Mouse (Mus musculus): ENCODE data around the gene Prn. TPM values are rescaled to one million over a fixed set of nuclear protein-coding genes. Genes with fewer than 3 reads are reported as not detected.

The Prn gene
- polyA plus RNA-seq, 1 experiment from 2014 or later = not detected

GRCm38 (mm10) chr2:131982546-131983196, 72.9 kb downstream of the Prn start:
- Histone ChIP-seq H3K27ac (no peak overlapping the region), H3K4me1 (replicated peaks) (no peaks in the 10 kb centered on the region), H3K27me3 (no peaks in the 10 kb centered on the region), H3K4me2 (replicated peaks) (no peak overlapping the region), H3K9me3 (no peaks in the 10 kb centered on the region), H3K9ac (replicated peaks) (no peak overlapping the region), H3K4me3 (replicated peaks) (no peak overlapping the region), H3K36me3 (no peaks in the 10 kb centered on the region)
- 14% methylated on average over 6 of the region's 6 CpGs for WGBS
- peak; percentile 87 for ATAC-seq

GRCm38 (mm10) chr2:131987950-131988349, 78.2 kb downstream of the Prn start:
- H3K27me3 ChIP-seq = no peaks in the 10 kb centered on the region
- 0 out of 2 replicates have a peak, but pooled peaks cover 3% of the 10 kb centered on the region for H3K36me3 ChIP-seq
- ATAC-seq = no peak
- H3K4me2 ChIP-seq (replicated peaks) = no peak overlapping the region
- H3K9ac ChIP-seq (replicated peaks) = no peak overlapping the region
- WGBS = 51% methylated on average over 3 of the region's 3 CpGs
- H3K9me3 ChIP-seq = no peaks in the 10 kb centered on the region
- H3K27ac ChIP-seq = no peak overlapping the region
- H3K4me1 ChIP-seq (replicated peaks) = no peaks in the 10 kb centered on the region
- no peak overlapping the region for H3K4me3 ChIP-seq (replicated peaks)

- no peak overlapping the region for H3K27ac ChIP-seq
- 69% methylated on average over 2 of the region's 2 CpGs for WGBS
- 0 out of 2 replicates have a peak, but pooled peaks cover 3% of the 10 kb centered on the region for H3K36me3 ChIP-seq
- no peak overlapping the region for H3K4me3 ChIP-seq (replicated peaks)
- no peak overlapping the region for H3K4me2 ChIP-seq (replicated peaks)
- H3K4me1 ChIP-seq (replicated peaks) = peaks cover 4% of the 10 kb centered on the region; the same call in 1 of the 2 replicates
- H3K27me3 ChIP-seq = no peaks in the 10 kb centered on the region
- H3K9me3 ChIP-seq = no peaks in the 10 kb centered on the region
- H3K9ac ChIP-seq (replicated peaks) = no peak overlapping the region
- no peak for ATAC-seq
Measured at GRCm38 (mm10) chr2:131988550-131988949, 78.8 kb downstream of the Prn start.

- Histone ChIP-seq H3K4me3 (replicated peaks) (no peak overlapping the region), H3K4me1 (replicated peaks) (peaks cover 7% of the 10 kb centered on the region), H3K27ac (no peak overlapping the region), H3K4me2 (replicated peaks) (no peak overlapping the region), H3K36me3 (peaks cover 39% of the 10 kb centered on the region), H3K9ac (replicated peaks) (no peak overlapping the region), H3K9me3 (no peaks in the 10 kb centered on the region), H3K27me3 (no peaks in the 10 kb centered on the region)
- WGBS = 85% methylated on average over 2 of the region's 2 CpGs
- no peak for ATAC-seq
Measured at GRCm38 (mm10) chr2:131992487-131992886, 82.7 kb downstream of the Prn start.

GRCm38 (mm10) chr2:131993151-131993550, 83.4 kb downstream of the Prn start:
- H3K4me2 ChIP-seq (replicated peaks) = no peak overlapping the region
- 78% methylated on average over 4 of the region's 4 CpGs for WGBS
- ATAC-seq = no peak

GRCm38 (mm10) chr2:131993563-131994088, 83.9 kb downstream of the Prn start:
- peaks cover 7% of the 10 kb centered on the region for H3K4me1 ChIP-seq (replicated peaks)
- H3K4me3 ChIP-seq (replicated peaks) = no peak overlapping the region
- no peak overlapping the region for H3K9ac ChIP-seq (replicated peaks)
- no peaks in the 10 kb centered on the region for H3K27me3 ChIP-seq
- no peak overlapping the region for H3K27ac ChIP-seq
- peak; percentile 67 for ATAC-seq
- 37% methylated on average over 14 of the region's 14 CpGs for WGBS
- H3K9me3 ChIP-seq = no peaks in the 10 kb centered on the region
- no peak overlapping the region; the same call in 1 of the 2 replicates for H3K4me2 ChIP-seq (replicated peaks)
- H3K36me3 ChIP-seq = peaks cover 50% of the 10 kb centered on the region

More at GRCm38 (mm10) chr2:131993151-131993550, 83.4 kb downstream of the Prn start:
- Histone ChIP-seq H3K4me1 (replicated peaks) (peaks cover 7% of the 10 kb centered on the region), H3K9ac (replicated peaks) (no peak overlapping the region), H3K4me3 (replicated peaks) (no peak overlapping the region), H3K27me3 (no peaks in the 10 kb centered on the region), H3K9me3 (no peaks in the 10 kb centered on the region), H3K36me3 (peaks cover 45% of the 10 kb centered on the region), H3K27ac (no peak overlapping the region)

GRCm38 (mm10) chr2:131994971-131995370, 85.2 kb downstream of the Prn start:
- WGBS = 95% methylated on average over 6 of the region's 6 CpGs
- H3K27ac ChIP-seq = no peak overlapping the region
- H3K4me3 ChIP-seq (replicated peaks) = no peak overlapping the region
- no peak for ATAC-seq
- no peaks in the 10 kb centered on the region for H3K27me3 ChIP-seq
- peaks cover 59% of the 10 kb centered on the region for H3K36me3 ChIP-seq
- H3K9ac ChIP-seq (replicated peaks) = no peak overlapping the region
- no peaks in the 10 kb centered on the region for H3K9me3 ChIP-seq
- H3K4me2 ChIP-seq (replicated peaks) = no peak overlapping the region
- H3K4me1 ChIP-seq (replicated peaks) = peaks cover 7% of the 10 kb centered on the region

- no peaks in the 10 kb centered on the region for H3K27me3 ChIP-seq
- H3K9me3 ChIP-seq = no peaks in the 10 kb centered on the region
- H3K4me3 ChIP-seq (replicated peaks) = no peak overlapping the region
- H3K36me3 ChIP-seq = peaks cover 65% of the 10 kb centered on the region
- no peak for ATAC-seq
- peaks cover 7% of the 10 kb centered on the region for H3K4me1 ChIP-seq (replicated peaks)
- H3K9ac ChIP-seq (replicated peaks) = no peak overlapping the region
- WGBS = 96% methylated on average over 12 of the region's 12 CpGs
- no peak overlapping the region for H3K4me2 ChIP-seq (replicated peaks)
- H3K27ac ChIP-seq = no peak overlapping the region
Measured at GRCm38 (mm10) chr2:131995742-131996141, 86.0 kb downstream of the Prn start.

- Histone ChIP-seq H3K4me1 (replicated peaks) (peaks cover 7% of the 10 kb centered on the region), H3K4me3 (replicated peaks) (no peak overlapping the region), H3K27me3 (no peaks in the 10 kb centered on the region), H3K27ac (no peak overlapping the region), H3K9ac (replicated peaks) (no peak overlapping the region), H3K9me3 (no peaks in the 10 kb centered on the region), H3K4me2 (replicated peaks) (no peak overlapping the region), H3K36me3 (peaks cover 70% of the 10 kb centered on the region)
- WGBS = 85% methylated on average over 7 of the region's 7 CpGs
- ATAC-seq = no peak
Measured at GRCm38 (mm10) chr2:131996369-131996768, 86.6 kb downstream of the Prn start.

- ATAC-seq = no peak
- H3K9me3 ChIP-seq = no peaks in the 10 kb centered on the region
- H3K9ac ChIP-seq (replicated peaks) = no peak overlapping the region
- no peak overlapping the region for H3K27ac ChIP-seq
- 55% methylated on average over 5 of the region's 5 CpGs for WGBS
- peaks cover 7% of the 10 kb centered on the region for H3K4me1 ChIP-seq (replicated peaks)
- no peaks in the 10 kb centered on the region for H3K27me3 ChIP-seq
- H3K4me3 ChIP-seq (replicated peaks) = no peak overlapping the region
- H3K36me3 ChIP-seq = peaks cover 77% of the 10 kb centered on the region
- H3K4me2 ChIP-seq (replicated peaks) = no peak overlapping the region
Measured at GRCm38 (mm10) chr2:131997356-131997755, 87.6 kb downstream of the Prn start.

- H3K4me1 ChIP-seq (replicated peaks) = no peaks in the 10 kb centered on the region
- 93% methylated on average over 13 of the region's 13 CpGs for WGBS
- H3K36me3 ChIP-seq = peaks cover 91% of the 10 kb centered on the region
- no peak overlapping the region for H3K4me3 ChIP-seq (replicated peaks)
- H3K27me3 ChIP-seq = no peaks in the 10 kb centered on the region
- H3K4me2 ChIP-seq (replicated peaks) = no peak overlapping the region
- H3K27ac ChIP-seq = no peak overlapping the region
- ATAC-seq = no peak
- no peaks in the 10 kb centered on the region for H3K9me3 ChIP-seq
- H3K9ac ChIP-seq (replicated peaks) = no peak overlapping the region
Measured at GRCm38 (mm10) chr2:132001696-132002334, 92.1 kb downstream of the Prn start.

GRCm38 (mm10) chr2:132003916-132004315, 94.2 kb downstream of the Prn start:
- peaks cover 86% of the 10 kb centered on the region for H3K36me3 ChIP-seq
- 86% methylated on average over 5 of the region's 5 CpGs for WGBS

More at GRCm38 (mm10) chr2:132003916-132004315, 94.2 kb downstream of the Prn start:
- Histone ChIP-seq H3K4me2 (replicated peaks) (no peak overlapping the region), H3K4me3 (replicated peaks) (no peak overlapping the region), H3K9me3 (no peaks in the 10 kb centered on the region), H3K4me1 (replicated peaks) (no peaks in the 10 kb centered on the region), H3K9ac (replicated peaks) (no peak overlapping the region), H3K27ac (no peak overlapping the region), H3K27me3 (no peaks in the 10 kb centered on the region)
- ATAC-seq = no peak

Measured in midbrain, embryonic 13.5 days (tissue).